Mouse (Mus musculus) bone marrow macrophage, adult 2 months (primary cell): ENCODE measurements around the gene Ceacam16.

Experiments used
- CTCF ChIP-seq: IDR thresholded peaks from 2 replicates; pipeline ENCODE4 v1.5.1; 2012; ENCODE audit warnings: low read depth, mild to moderate bottlenecking, low read length, moderate library complexity
- POLR2A ChIP-seq: IDR thresholded peaks from 2 replicates; pipeline ENCODE4 v1.6.1; 2012; ENCODE audit warnings: mild to moderate bottlenecking, low read depth, low read length, borderline replicate concordance

DNA sequence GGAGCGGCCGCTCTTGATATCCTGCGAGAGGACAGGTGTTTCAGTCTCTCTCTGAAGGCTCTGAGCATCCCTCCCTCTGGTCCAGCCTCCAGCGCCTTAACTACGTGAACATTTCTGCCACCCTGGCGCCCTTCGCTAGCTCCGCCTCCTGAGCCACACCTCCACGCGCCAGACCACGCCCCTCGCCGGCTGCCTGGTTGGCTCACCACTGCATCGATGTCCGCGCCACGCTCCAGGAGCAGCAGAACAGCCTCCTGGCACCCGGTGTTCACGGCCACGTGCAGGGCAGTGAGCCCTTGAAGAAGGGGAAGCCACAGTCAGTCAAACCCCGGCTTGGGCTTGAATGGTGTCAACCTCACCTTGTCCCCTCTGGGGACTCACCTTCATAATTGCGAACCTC is 50.0 kb downstream of the Ceacam16 start:
- TF ChIP-seq POLR2A (no peak), CTCF (no peak)
